Mouse (Mus musculus): ENCODE data around the gene Baiap2. TPM values are rescaled to one million over a fixed set of nuclear protein-coding genes. Genes with fewer than 3 reads are reported as not detected.

Gene Baiap2
- polyA plus RNA-seq, 1 experiment from 2014 or later, result 21.3 TPM

GRCm38 (mm10) chr11:119947426-119947825, 4.9 kb downstream of the Baiap2 start:
- no peak for TF ChIP-seq CTCF (IDR thresholded peaks at IDR 0.05; ENCODE audit: low read depth)
- TF ChIP-seq EP300 (IDR thresholded peaks at IDR 0.05; ENCODE audit: low read depth), result peak; percentile 75; the same call in 1 of the 2 replicates
- WGBS (ENCODE audit: insufficient replicate concordance), result 82% methylated on average over 1 of the region's 1 CpGs
- Histone ChIP-seq H3K9ac (replicated peaks) (peak overlapping the region; percentile 54), H3K36me3 (replicated peaks; ENCODE audit: insufficient read depth, low read length) (no peaks in the 10 kb centered on the region), H3K27ac (ENCODE audit: low read depth) (peak overlapping the region; percentile 96), H3K9me3 (ENCODE audit: low read length) (no peaks in the 10 kb centered on the region), H3K4me2 (ENCODE audit: low read depth, low read length) (peak overlapping the region; percentile 47), H3K4me3 (ENCODE audit: low read depth, low read length) (no peak overlapping the region), H3K27me3 (ENCODE audit: insufficient read depth, low read length) (no peaks in the 10 kb centered on the region), H3K4me1 (ENCODE audit: insufficient read depth) (peaks cover 45% of the 10 kb centered on the region)
- ATAC-seq (peak; percentile 70), DNase-seq (peak; percentile 50)

GRCm38 (mm10) chr11:119947897-119948296, 5.3 kb downstream of the Baiap2 start:
- WGBS (ENCODE audit: insufficient replicate concordance), result 57% methylated on average over 2 of the region's 2 CpGs
- H3K9ac ChIP-seq (replicated peaks), result peak overlapping the region; percentile 54
- DNase-seq, result no peak

GRCm38 (mm10) chr11:119948305-119948704, 5.7 kb downstream of the Baiap2 start:
- ATAC-seq, result no peak
- DNase-seq, result no peak
- Histone ChIP-seq H3K9ac (replicated peaks) (peak overlapping the region; percentile 54), H3K27me3 (ENCODE audit: insufficient read depth, low read length) (no peaks in the 10 kb centered on the region), H3K4me2 (ENCODE audit: low read depth, low read length) (no peak overlapping the region; the same call in 1 of the 2 replicates), H3K36me3 (replicated peaks; ENCODE audit: insufficient read depth, low read length) (no peaks in the 10 kb centered on the region), H3K4me1 (ENCODE audit: insufficient read depth) (peaks cover 54% of the 10 kb centered on the region), H3K27ac (ENCODE audit: low read depth) (peak overlapping the region; percentile 96), H3K9me3 (ENCODE audit: low read length) (no peaks in the 10 kb centered on the region), H3K4me3 (ENCODE audit: low read depth, low read length) (no peak overlapping the region)
- TF ChIP-seq EP300 (IDR thresholded peaks at IDR 0.05; ENCODE audit: low read depth), result no peak
- no peak for TF ChIP-seq CTCF (IDR thresholded peaks at IDR 0.05; ENCODE audit: low read depth)
- 54% methylated on average over 4 of the region's 4 CpGs for WGBS (ENCODE audit: insufficient replicate concordance)

More at GRCm38 (mm10) chr11:119947897-119948296, 5.3 kb downstream of the Baiap2 start:
- no peaks in the 10 kb centered on the region for H3K9me3 ChIP-seq (ENCODE audit: low read length)
- no peaks in the 10 kb centered on the region for H3K36me3 ChIP-seq (replicated peaks; ENCODE audit: insufficient read depth, low read length)
- H3K27me3 ChIP-seq (ENCODE audit: insufficient read depth, low read length), result no peaks in the 10 kb centered on the region
- H3K27ac ChIP-seq (ENCODE audit: low read depth), result peak overlapping the region; percentile 96
- H3K4me2 ChIP-seq (ENCODE audit: low read depth, low read length), result peak overlapping the region; percentile 47
- peaks cover 50% of the 10 kb centered on the region for H3K4me1 ChIP-seq (ENCODE audit: insufficient read depth)
- no peak overlapping the region for H3K4me3 ChIP-seq (ENCODE audit: low read depth, low read length)
- ATAC-seq, result no peak
- TF ChIP-seq CTCF (IDR thresholded peaks at IDR 0.05; ENCODE audit: low read depth) (peak; percentile 47), EP300 (IDR thresholded peaks at IDR 0.05; ENCODE audit: low read depth) (no peak)

- WGBS (ENCODE audit: insufficient replicate concordance), result 64% methylated on average over 2 of the region's 2 CpGs
- Histone ChIP-seq H3K4me1 (ENCODE audit: insufficient read depth) (peaks cover 59% of the 10 kb centered on the region), H3K36me3 (replicated peaks; ENCODE audit: insufficient read depth, low read length) (no peaks in the 10 kb centered on the region), H3K9ac (replicated peaks) (peak overlapping the region; percentile 54), H3K27ac (ENCODE audit: low read depth) (peak overlapping the region; percentile 96), H3K4me2 (ENCODE audit: low read depth, low read length) (no peak overlapping the region), H3K4me3 (ENCODE audit: low read depth, low read length) (no peak overlapping the region), H3K27me3 (ENCODE audit: insufficient read depth, low read length) (no peaks in the 10 kb centered on the region), H3K9me3 (ENCODE audit: low read length) (no peaks in the 10 kb centered on the region)
- ATAC-seq, result no peak
- no peak for DNase-seq
- TF ChIP-seq EP300 (IDR thresholded peaks at IDR 0.05; ENCODE audit: low read depth) (no peak), CTCF (IDR thresholded peaks at IDR 0.05; ENCODE audit: low read depth) (no peak)
Measured at GRCm38 (mm10) chr11:119948803-119949202, 6.2 kb downstream of the Baiap2 start.

GRCm38 (mm10) chr11:119950535-119950934, 8.0 kb downstream of the Baiap2 start:
- DNase-seq, result no peak
- no peak overlapping the region for H3K4me2 ChIP-seq (ENCODE audit: low read depth, low read length)
- no peaks in the 10 kb centered on the region for H3K27me3 ChIP-seq (ENCODE audit: insufficient read depth, low read length)
- WGBS (ENCODE audit: insufficient replicate concordance), result 84% methylated on average over 3 of the region's 3 CpGs
- TF ChIP-seq CTCF (IDR thresholded peaks at IDR 0.05; ENCODE audit: low read depth), result no peak
- no peak for TF ChIP-seq EP300 (IDR thresholded peaks at IDR 0.05; ENCODE audit: low read depth)
- H3K27ac ChIP-seq (ENCODE audit: low read depth), result no peak overlapping the region
- H3K9me3 ChIP-seq (ENCODE audit: low read length), result no peaks in the 10 kb centered on the region
- no peaks in the 10 kb centered on the region for H3K36me3 ChIP-seq (replicated peaks; ENCODE audit: insufficient read depth, low read length)
- H3K9ac ChIP-seq (replicated peaks), result no peak overlapping the region
- peaks cover 74% of the 10 kb centered on the region for H3K4me1 ChIP-seq (ENCODE audit: insufficient read depth)
- no peak for ATAC-seq
- H3K4me3 ChIP-seq (ENCODE audit: low read depth, low read length), result no peak overlapping the region

GRCm38 (mm10) chr11:119951326-119951725, 8.8 kb downstream of the Baiap2 start:
- H3K4me1 ChIP-seq (ENCODE audit: insufficient read depth), result peaks cover 79% of the 10 kb centered on the region
- no peak for TF ChIP-seq CTCF (IDR thresholded peaks at IDR 0.05; ENCODE audit: low read depth)
- TF ChIP-seq EP300 (IDR thresholded peaks at IDR 0.05; ENCODE audit: low read depth), result no peak
- no peak for DNase-seq

More at GRCm38 (mm10) chr11:119951326-119951725, 8.8 kb downstream of the Baiap2 start:
- Histone ChIP-seq H3K9me3 (ENCODE audit: low read length) (no peaks in the 10 kb centered on the region), H3K4me2 (ENCODE audit: low read depth, low read length) (no peak overlapping the region), H3K27ac (ENCODE audit: low read depth) (no peak overlapping the region), H3K36me3 (replicated peaks; ENCODE audit: insufficient read depth, low read length) (no peaks in the 10 kb centered on the region), H3K27me3 (ENCODE audit: insufficient read depth, low read length) (no peaks in the 10 kb centered on the region), H3K9ac (replicated peaks) (no peak overlapping the region), H3K4me3 (ENCODE audit: low read depth, low read length) (no peak overlapping the region)
- no peak for ATAC-seq
- 64% methylated on average over 6 of the region's 6 CpGs for WGBS (ENCODE audit: insufficient replicate concordance)

Measured in liver, postnatal 0 days (tissue).